Mouse (Mus musculus): ENCODE measurements at regions not wholly inside any gene's neighbourhood (a gene's known extent, or its start where the extent isn't known, plus 50 kb on each side); places are given as distances from the start of the nearest gene placed in this dataset.

- H3K4me3 ChIP-seq: no peak overlapping the region
- no peak overlapping the region for H3K27ac ChIP-seq
- 0 out of 2 replicates have a peak, but pooled peaks cover 5% of the 10 kb centered on the region for H3K4me1 ChIP-seq (replicated peaks)
- H3K36me3 ChIP-seq: no peaks in the 10 kb centered on the region
- H3K27me3 ChIP-seq (ENCODE audit: insufficient read depth, poor library complexity, severe bottlenecking): 0 out of 2 replicates have a peak, but pooled peaks cover 4% of the 10 kb centered on the region
- 99% methylated on average over 4 of the region's 4 CpGs for WGBS
- no peaks in the 10 kb centered on the region for H3K9me3 ChIP-seq
- no peak for DNase-seq (ENCODE audit: low spot score)
Measured at GRCm38 (mm10) chr1:75934761-75935160, 388.7 kb downstream of the Slc4a3 start.

GRCm38 (mm10) chr1:75935866-75936265 lies 389.8 kb downstream of the Slc4a3 start:
- Histone ChIP-seq H3K4me1 (replicated peaks) (0 out of 2 replicates have a peak, but pooled peaks cover 5% of the 10 kb centered on the region), H3K4me3 (no peak overlapping the region), H3K36me3 (no peaks in the 10 kb centered on the region), H3K27me3 (ENCODE audit: insufficient read depth, poor library complexity, severe bottlenecking) (no peaks in the 10 kb centered on the region), H3K9me3 (no peaks in the 10 kb centered on the region), H3K27ac (no peak overlapping the region)
- WGBS: 82% methylated on average over 6 of the region's 6 CpGs
- DNase-seq (ENCODE audit: low spot score): no peak

DNA sequence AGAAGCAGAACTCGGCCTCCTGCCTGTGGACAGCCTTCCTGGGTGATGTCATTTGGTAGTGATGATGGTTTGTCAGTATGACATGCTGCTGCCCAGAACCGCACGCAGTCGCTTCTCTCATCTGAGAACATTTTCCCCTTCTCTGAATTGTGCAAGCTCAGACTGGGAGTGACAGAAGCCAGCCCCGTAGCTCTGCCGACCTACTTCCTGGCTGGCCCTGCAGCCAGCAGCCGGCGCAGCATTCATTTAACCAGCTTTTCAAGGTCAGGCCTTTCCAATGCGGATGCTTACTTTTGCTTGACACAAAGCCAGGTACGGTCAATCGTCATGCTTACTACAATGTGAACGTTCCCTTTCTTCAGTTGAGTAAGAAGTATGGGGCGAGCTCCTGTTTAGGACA lies 390.5 kb downstream of the Slc4a3 start:
- no peak for DNase-seq (ENCODE audit: low spot score)
- no peaks in the 10 kb centered on the region for H3K27me3 ChIP-seq (ENCODE audit: insufficient read depth, poor library complexity, severe bottlenecking)
- no peaks in the 10 kb centered on the region for H3K36me3 ChIP-seq
- 0 out of 2 replicates have a peak, but pooled peaks cover 1% of the 10 kb centered on the region for H3K4me1 ChIP-seq (replicated peaks)
- H3K4me3 ChIP-seq: no peak overlapping the region
- 80% methylated on average over 13 of the region's 13 CpGs for WGBS
- no peaks in the 10 kb centered on the region for H3K9me3 ChIP-seq
- H3K27ac ChIP-seq: no peak overlapping the region

GRCm38 (mm10) chr1:75937331-75937730 lies 391.3 kb downstream of the Slc4a3 start:
- Histone ChIP-seq H3K36me3 (no peaks in the 10 kb centered on the region), H3K4me1 (replicated peaks) (no peaks in the 10 kb centered on the region), H3K4me3 (no peak overlapping the region), H3K9me3 (no peaks in the 10 kb centered on the region), H3K27ac (no peak overlapping the region), H3K27me3 (ENCODE audit: insufficient read depth, poor library complexity, severe bottlenecking) (no peaks in the 10 kb centered on the region)
- no peak for DNase-seq (ENCODE audit: low spot score)
- WGBS: 85% methylated on average over 5 of the region's 5 CpGs

GRCm38 (mm10) chr1:75946290-75946839 lies 400.3 kb downstream of the Slc4a3 start:
- Histone ChIP-seq H3K4me1 (replicated peaks) (no peaks in the 10 kb centered on the region), H3K9me3 (no peaks in the 10 kb centered on the region), H3K27ac (no peak overlapping the region), H3K27me3 (ENCODE audit: insufficient read depth, poor library complexity, severe bottlenecking) (no peaks in the 10 kb centered on the region), H3K36me3 (no peaks in the 10 kb centered on the region), H3K4me3 (no peak overlapping the region)
- whole genome bisulfite sequencing: 95% methylated on average over 5 of the region's 5 CpGs
- DNase-seq (ENCODE audit: low spot score): no peak

DNA sequence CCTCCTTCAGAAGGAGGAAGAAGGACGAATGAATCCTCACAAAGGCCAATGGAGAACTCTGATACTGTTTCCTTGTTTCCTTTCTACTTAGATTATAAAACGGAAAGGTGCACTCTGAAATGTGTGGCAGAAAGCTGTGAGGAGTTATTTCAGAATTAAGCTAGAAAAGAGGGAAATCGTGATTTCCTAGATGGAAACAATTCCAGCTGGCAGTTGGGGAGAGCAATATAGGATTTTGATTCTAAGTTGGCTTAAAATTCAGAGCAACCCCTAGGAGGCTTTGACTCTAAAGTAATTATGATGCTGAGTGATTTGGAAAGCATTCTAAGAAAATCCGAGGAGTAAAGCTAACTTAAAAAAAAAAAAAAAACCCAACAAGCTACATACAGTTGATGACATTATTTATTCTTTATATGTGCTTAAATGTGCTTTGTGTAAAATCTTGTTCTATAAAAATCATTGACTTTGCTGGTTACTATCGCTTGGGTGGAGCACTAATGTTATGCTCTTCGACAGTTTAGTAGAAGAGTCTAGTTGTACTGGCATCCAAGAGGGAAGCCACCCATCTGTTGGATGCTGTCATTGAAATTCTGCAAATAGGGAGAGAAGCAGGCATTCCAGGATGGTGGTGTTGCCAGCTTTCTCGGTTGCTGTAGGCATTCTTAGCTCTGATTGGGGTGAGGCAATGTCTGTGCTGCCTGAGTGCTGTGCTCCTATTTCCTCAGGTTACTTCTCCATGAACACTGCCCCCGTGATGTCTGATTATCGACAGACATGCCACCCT lies 432.3 kb downstream of the Slc4a3 start:
- H3K36me3 ChIP-seq: no peaks in the 10 kb centered on the region
- H3K9me3 ChIP-seq: no peaks in the 10 kb centered on the region
- no peak overlapping the region for H3K4me3 ChIP-seq
- H3K4me1 ChIP-seq (replicated peaks): 0 out of 2 replicates have a peak, but pooled peaks cover 4% of the 10 kb centered on the region
- no peak overlapping the region for H3K27ac ChIP-seq
- 90% methylated on average over 9 of the region's 9 CpGs for WGBS
- DNase-seq (ENCODE audit: low spot score): no peak
- H3K27me3 ChIP-seq (ENCODE audit: insufficient read depth, poor library complexity, severe bottlenecking): no peaks in the 10 kb centered on the region

DNA sequence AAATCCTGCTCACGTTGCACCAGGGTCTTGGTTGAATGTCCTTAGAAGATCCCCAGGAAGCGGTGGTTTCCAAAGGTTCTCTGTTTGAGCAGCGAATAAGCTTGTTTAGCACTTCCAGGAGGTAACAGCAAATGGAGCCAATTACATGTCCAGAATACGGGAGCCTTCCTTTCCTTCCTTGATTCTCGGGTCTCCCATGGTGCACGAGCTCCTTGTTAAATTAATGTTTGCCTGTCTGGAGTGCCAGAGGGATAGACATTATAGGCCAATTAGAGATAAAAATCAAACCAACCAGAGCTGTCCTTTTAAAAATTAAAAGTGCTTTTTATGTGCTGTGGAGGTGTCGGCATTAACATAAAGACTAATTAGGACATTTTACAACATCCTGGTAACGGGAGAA lies 437.0 kb downstream of the Slc4a3 start:
- Histone ChIP-seq H3K27ac (no peak overlapping the region), H3K36me3 (no peaks in the 10 kb centered on the region), H3K4me3 (no peak overlapping the region), H3K4me1 (replicated peaks) (peaks cover 3% of the 10 kb centered on the region), H3K27me3 (ENCODE audit: insufficient read depth, poor library complexity, severe bottlenecking) (no peaks in the 10 kb centered on the region), H3K9me3 (no peaks in the 10 kb centered on the region)
- no peak for DNase-seq (ENCODE audit: low spot score)
- WGBS: 82% methylated on average over 8 of the region's 8 CpGs

DNA sequence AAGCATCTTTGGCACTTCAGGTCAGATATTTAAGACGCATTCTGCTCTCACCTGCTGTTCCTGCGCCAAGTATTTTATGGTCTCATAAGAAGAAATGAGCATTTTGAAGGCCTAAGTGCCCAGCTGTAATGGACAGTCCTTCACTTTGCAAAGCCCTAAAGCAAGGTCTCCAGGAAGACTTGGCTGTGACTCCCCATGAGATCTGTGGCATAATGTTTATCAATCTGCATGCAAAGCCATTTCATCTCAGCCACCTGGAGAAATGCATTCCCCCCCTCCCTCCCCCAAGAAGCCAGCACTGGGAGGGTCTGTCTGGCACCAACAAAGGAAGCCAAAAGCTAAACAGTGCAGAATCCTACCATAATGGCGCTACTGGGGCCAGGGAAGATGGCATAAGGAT lies 437.4 kb downstream of the Slc4a3 start:
- no peaks in the 10 kb centered on the region for H3K27me3 ChIP-seq (ENCODE audit: insufficient read depth, poor library complexity, severe bottlenecking)
- DNase-seq (ENCODE audit: low spot score): no peak
- H3K36me3 ChIP-seq: no peaks in the 10 kb centered on the region
- H3K4me1 ChIP-seq (replicated peaks): peaks cover 6% of the 10 kb centered on the region
- 93% methylated on average over 3 of the region's 3 CpGs for WGBS
- no peak overlapping the region for H3K27ac ChIP-seq
- H3K9me3 ChIP-seq: no peaks in the 10 kb centered on the region
- no peak overlapping the region for H3K4me3 ChIP-seq

DNA sequence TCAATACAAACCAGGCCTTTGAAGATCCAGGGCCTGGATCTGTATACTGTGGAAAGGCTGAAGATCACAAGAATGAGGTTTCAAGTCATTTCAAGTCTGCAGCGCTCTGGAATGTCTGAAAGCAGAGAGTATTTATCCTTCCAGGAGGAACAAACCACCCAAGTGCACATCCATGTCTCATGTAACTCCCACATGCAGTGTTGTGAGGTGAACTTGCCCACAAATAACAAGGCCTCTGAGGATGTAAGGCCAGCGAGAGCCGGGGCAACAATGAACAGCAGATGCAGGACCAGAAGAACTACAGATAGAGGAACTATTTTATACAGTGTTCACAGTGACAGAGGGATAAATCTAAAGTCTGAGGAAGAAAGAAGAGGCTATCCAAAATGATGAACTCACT lies 442.4 kb downstream of the Slc4a3 start:
- H3K9me3 ChIP-seq: no peaks in the 10 kb centered on the region
- no peaks in the 10 kb centered on the region for H3K27me3 ChIP-seq (ENCODE audit: insufficient read depth, poor library complexity, severe bottlenecking)
- no peaks in the 10 kb centered on the region for H3K36me3 ChIP-seq
- H3K4me1 ChIP-seq (replicated peaks): peaks cover 7% of the 10 kb centered on the region
- H3K27ac ChIP-seq: no peak overlapping the region
- no peak for DNase-seq (ENCODE audit: low spot score)
- WGBS: 58% methylated on average over 3 of the region's 3 CpGs
- no peak overlapping the region for H3K4me3 ChIP-seq

GRCm38 (mm10) chr1:75992039-75992438 lies 446.0 kb downstream of the Slc4a3 start:
- 90% methylated on average over 3 of the region's 3 CpGs for WGBS
- no peak for DNase-seq (ENCODE audit: low spot score)
- no peaks in the 10 kb centered on the region for H3K9me3 ChIP-seq
- no peak overlapping the region for H3K27ac ChIP-seq
- no peaks in the 10 kb centered on the region for H3K27me3 ChIP-seq (ENCODE audit: insufficient read depth, poor library complexity, severe bottlenecking)
- H3K36me3 ChIP-seq: no peaks in the 10 kb centered on the region
- no peak overlapping the region for H3K4me3 ChIP-seq
- H3K4me1 ChIP-seq (replicated peaks): peaks cover 7% of the 10 kb centered on the region

DNA sequence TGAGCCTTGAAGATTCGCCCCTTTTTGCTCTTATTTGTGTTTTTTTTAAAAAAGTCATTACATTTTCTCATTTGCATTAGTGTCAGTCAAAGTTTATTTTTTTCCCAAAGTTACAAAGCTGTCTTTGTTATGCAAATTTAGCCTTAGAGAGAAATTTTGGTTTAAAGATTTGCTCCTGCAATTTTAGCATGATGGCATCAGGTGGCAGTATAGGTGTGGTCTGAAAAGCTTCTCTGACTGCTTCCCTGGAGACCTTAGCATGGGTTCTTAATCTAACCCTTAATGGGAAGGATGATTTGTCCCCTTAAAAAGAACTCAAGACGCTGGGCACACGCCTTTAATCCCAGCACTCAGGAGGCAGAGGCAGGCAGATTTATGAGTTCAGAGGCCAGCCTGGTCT lies 451.2 kb downstream of the Slc4a3 start:
- Histone ChIP-seq H3K27ac (no peak overlapping the region), H3K9me3 (no peaks in the 10 kb centered on the region), H3K36me3 (no peaks in the 10 kb centered on the region), H3K4me1 (replicated peaks) (0 out of 2 replicates have a peak, but pooled peaks cover 3% of the 10 kb centered on the region), H3K4me3 (no peak overlapping the region), H3K27me3 (ENCODE audit: insufficient read depth, poor library complexity, severe bottlenecking) (no peaks in the 10 kb centered on the region)
- 75% methylated on average over 3 of the region's 3 CpGs for WGBS
- no peak for DNase-seq (ENCODE audit: low spot score)

GRCm38 (mm10) chr1:76001124-76001523 lies 455.1 kb downstream of the Slc4a3 start:
- Histone ChIP-seq H3K4me1 (replicated peaks) (0 out of 2 replicates have a peak, but pooled peaks cover 3% of the 10 kb centered on the region), H3K27ac (no peak overlapping the region), H3K27me3 (ENCODE audit: insufficient read depth, poor library complexity, severe bottlenecking) (no peaks in the 10 kb centered on the region), H3K36me3 (no peaks in the 10 kb centered on the region), H3K4me3 (no peak overlapping the region), H3K9me3 (0 out of 2 replicates have a peak, but pooled peaks cover 3% of the 10 kb centered on the region)
- DNase-seq (ENCODE audit: low spot score): no peak
- WGBS: 87% methylated on average over 9 of the region's 9 CpGs

DNA sequence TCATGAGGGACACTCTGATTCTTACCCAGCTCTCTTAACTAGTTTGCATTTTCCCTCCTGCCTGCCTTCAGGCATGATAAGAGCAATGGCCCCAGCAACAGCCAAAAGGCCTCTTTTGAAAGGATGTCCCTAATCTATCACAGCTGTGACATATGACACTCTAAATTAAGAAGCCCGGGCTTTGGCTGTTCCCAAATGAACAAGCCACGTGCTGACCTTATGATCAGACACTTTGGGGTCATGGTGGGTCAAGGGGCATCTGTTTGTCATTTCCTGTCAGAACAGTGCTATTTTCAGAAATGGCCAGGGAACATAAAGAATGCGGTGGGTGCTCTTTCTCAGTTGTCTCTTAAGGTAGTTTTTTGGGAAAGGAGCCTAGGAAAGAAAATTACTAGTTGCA lies 463.5 kb downstream of the Slc4a3 start:
- Histone ChIP-seq H3K27me3 (ENCODE audit: insufficient read depth, poor library complexity, severe bottlenecking) (0 out of 2 replicates have a peak, but pooled peaks cover 4% of the 10 kb centered on the region), H3K27ac (no peak overlapping the region), H3K4me1 (replicated peaks) (peaks cover 16% of the 10 kb centered on the region), H3K9me3 (0 out of 2 replicates have a peak, but pooled peaks cover 4% of the 10 kb centered on the region), H3K4me3 (no peak overlapping the region), H3K36me3 (no peaks in the 10 kb centered on the region)
- WGBS: 24% methylated on average over 3 of the region's 3 CpGs
- peak; percentile 67 for DNase-seq (ENCODE audit: low spot score)
